Mouse (Mus musculus) B cell, adult (primary cell): ENCODE measurements around the gene Bnip1. TPM values are rescaled to one million over a fixed set of nuclear protein-coding genes. Genes with fewer than 3 reads are reported as not detected.

Source experiments
- total RNA-seq: library from RNA; stranded (reverse); gene quantifications from 4 replicates; pipeline ENCODE4 v1.2.4, GENCODE M21; 2023; ENCODE audit not compliant: inconsistent age

Bnip1 gene
- 41.7 to 57.4 TPM (median 48.1 TPM) in 4 replicates for total RNA-seq

DNA sequence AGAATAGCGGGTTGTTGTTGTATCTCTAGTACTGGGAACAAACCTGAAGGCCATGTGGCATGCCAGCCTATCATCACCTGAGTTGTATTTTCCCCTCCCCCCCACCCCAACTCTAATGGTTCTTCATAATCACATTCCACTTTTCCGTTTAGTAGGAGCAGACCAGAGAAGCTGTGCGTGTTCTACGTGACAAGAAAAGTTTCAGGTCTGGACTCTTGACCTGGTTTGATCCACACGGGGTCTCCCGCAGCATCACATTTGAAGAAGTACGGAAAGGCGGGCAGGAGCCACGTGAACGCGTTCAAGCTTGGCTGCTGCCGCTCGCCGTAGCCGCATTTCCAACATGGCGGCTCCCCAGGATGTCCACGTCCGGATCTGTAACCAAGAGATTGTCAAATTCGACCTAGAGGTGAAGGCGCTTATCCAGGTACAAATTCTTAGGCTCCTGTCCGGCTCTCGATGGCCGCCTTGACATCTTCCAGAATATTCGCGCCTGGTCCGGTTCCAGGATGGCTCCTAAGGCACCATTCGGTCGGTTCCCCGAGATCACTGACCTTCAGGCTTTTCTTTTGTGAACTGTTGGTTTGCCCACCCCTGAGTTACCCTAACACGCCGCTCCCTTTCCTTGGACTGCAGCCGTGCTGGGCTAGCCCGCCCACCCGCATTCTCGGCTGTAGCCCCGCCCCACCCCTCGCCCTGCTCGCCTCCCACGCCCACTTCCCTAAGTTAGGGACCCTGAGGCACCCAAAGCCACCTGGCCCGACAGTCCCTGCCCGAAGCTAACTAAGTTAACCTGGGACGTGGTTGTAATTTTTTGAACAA lies at the start of gene Bnip1:
Bnip1 (plus strand) TSS at position 317 of the 822 bp plus-strand sequence.

Other genes starting within 250 kb of the Bnip1 start
- 41.0 to 46.0 TPM (median 44.5 TPM) in 4 replicates for gene Ergic1, start 219.6 kb upstream of the Bnip1 start, total RNA-seq
- 675 to 870 TPM (median 790 TPM) in 4 replicates for gene Dusp1, start 218.9 kb upstream of the Bnip1 start, total RNA-seq
- 114 to 137 TPM (median 133 TPM) in 4 replicates for gene Atp6v0e, start 117.8 kb upstream of the Bnip1 start, total RNA-seq
- gene Crebrf, start 65.4 kb upstream of the Bnip1 start, total RNA-seq, result 114 to 129 TPM (median 121 TPM) in 4 replicates
- gene Nkx2-5, start 63.9 kb downstream of the Bnip1 start, total RNA-seq, result not detected in 4 replicates
- gene Kifc5b, start 136.0 kb downstream of the Bnip1 start, total RNA-seq, result 6.7 to 9.9 TPM (median 7.9 TPM) in 4 replicates
- gene Phf1, start 152.0 kb downstream of the Bnip1 start, total RNA-seq, result 106 to 114 TPM (median 113 TPM) in 4 replicates
- 67.3 to 81.8 TPM (median 75.7 TPM) in 4 replicates for gene Cuta, start 158.5 kb downstream of the Bnip1 start, total RNA-seq
- 1.8 to 3.7 TPM (median 3.0 TPM) in 4 replicates for gene Syngap1, start 160.2 kb downstream of the Bnip1 start, total RNA-seq
- gene Zbtb9, start 192.1 kb downstream of the Bnip1 start, total RNA-seq, result 15.3 to 20.4 TPM (median 18.7 TPM) in 4 replicates
- gene Bak1, start 247.9 kb downstream of the Bnip1 start, total RNA-seq, result 40.3 to 50.8 TPM (median 46.4 TPM) in 4 replicates